In the genomic region with DNA sequence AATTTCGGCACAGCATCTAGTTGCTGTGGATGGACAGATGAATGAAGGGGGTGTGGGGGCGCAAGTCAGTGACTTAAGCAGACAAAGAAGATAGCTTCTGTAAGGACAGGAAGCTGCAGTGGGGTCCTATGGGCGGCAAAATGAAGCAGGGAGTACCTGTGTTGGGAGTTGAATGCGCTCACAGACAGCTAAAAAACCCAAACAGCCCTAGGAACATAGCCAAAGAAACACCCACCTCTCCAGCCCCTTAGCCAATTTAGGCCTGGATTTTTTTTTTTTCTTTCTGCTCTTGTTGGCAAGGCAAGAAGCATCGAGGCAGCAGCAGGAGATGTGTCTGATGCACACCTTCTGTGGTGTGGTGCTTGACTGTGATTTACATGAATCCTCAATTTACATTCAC, we compare ENCODE assay signal across 15 mouse cellular contexts. TPM values are rescaled to one million over a fixed set of nuclear protein-coding genes. Genes with fewer than 3 reads are reported as not detected.
A peak's percentile ranks its signal among the peaks of the same experiment; 100 is the strongest.
DNase-seq lines count a peak whose midpoint lies in the region; ATAC-seq and TF ChIP-seq lines count a peak whose summit lies in the region.
"Had no signal": no experiment of that assay in that cellular context is flagged by ENCODE, and none has a peak within 500 bp of the region (broad histone marks: within the 10 kb centered on the region; RNA-seq: fewer than 3 reads in every experiment).

No protein-coding gene starts in this region.

- no peak for TF ChIP-seq CTCF in liver, postnatal 0 days (IDR thresholded peaks at IDR 0.05; ENCODE audit: low read depth)

- peaks cover 49% of the 10 kb centered on the region for H3K27me3 ChIP-seq in heart, embryonic 12.5 days (replicated peaks)
- H3K27me3 ChIP-seq in forebrain, embryonic 16.5 days (replicated peaks; ENCODE audit: control insufficient read depth, insufficient read depth, low read length) = no peaks in the 10 kb centered on the region
- no peaks in the 10 kb centered on the region for H3K27me3 ChIP-seq in midbrain, embryonic 13.5 days
- H3K27me3 ChIP-seq in liver, postnatal 0 days (ENCODE audit: insufficient read depth, low read length) = peaks cover 38% of the 10 kb centered on the region
- H3K27me3 ChIP-seq in limb, embryonic 10.5 days (ENCODE audit: low read depth, poor library complexity, severe bottlenecking) = peaks cover 59% of the 10 kb centered on the region

- H3K9ac ChIP-seq in heart, embryonic 12.5 days = no peak overlapping the region
- peak overlapping the region; percentile 96 for H3K9ac ChIP-seq in forebrain, embryonic 16.5 days (replicated peaks; ENCODE audit: low read depth, low read length)
- peak overlapping the region; percentile 96 for H3K9ac ChIP-seq in midbrain, embryonic 13.5 days (replicated peaks)
- no peak overlapping the region for H3K9ac ChIP-seq in liver, postnatal 0 days (replicated peaks)

- H3K9me3 ChIP-seq in heart, embryonic 12.5 days (replicated peaks) = no peaks in the 10 kb centered on the region
- no peaks in the 10 kb centered on the region for H3K9me3 ChIP-seq in forebrain, embryonic 16.5 days (ENCODE audit: control insufficient read depth, low read length)
- H3K9me3 ChIP-seq in midbrain, embryonic 13.5 days = no peaks in the 10 kb centered on the region
- no peaks in the 10 kb centered on the region for H3K9me3 ChIP-seq in liver, postnatal 0 days (ENCODE audit: low read length)
- H3K9me3 ChIP-seq in limb, embryonic 10.5 days (replicated peaks) = no peaks in the 10 kb centered on the region

- H3K27ac ChIP-seq in heart, embryonic 12.5 days (ENCODE audit: poor library complexity, severe bottlenecking) = no peak overlapping the region
- H3K27ac ChIP-seq in forebrain, embryonic 16.5 days (ENCODE audit: low read length) = peak overlapping the region; percentile 97
- peak overlapping the region; percentile 98 for H3K27ac ChIP-seq in midbrain, embryonic 13.5 days
- no peak overlapping the region for H3K27ac ChIP-seq in liver, postnatal 0 days (ENCODE audit: low read depth)
- no peak overlapping the region for H3K27ac ChIP-seq in limb, embryonic 10.5 days

- no peak for TF ChIP-seq EP300 in liver, postnatal 0 days (IDR thresholded peaks at IDR 0.05; ENCODE audit: low read depth)

- DNase-seq in heart, adult 8-10 months (ENCODE audit: low spot score) = no peak
- DNase-seq in MN1 (ENCODE audit: low spot score) = peak; percentile 52
- DNase-seq in urinary bladder, postnatal 36 days (ENCODE audit: low spot score in 2 of 2) = no peak
- DNase-seq in liver, postnatal 0 days = no peak
- DNase-seq in limb, embryonic 10.5 days (ENCODE audit: low spot score) = no peak
- DNase-seq: adrenal gland, adult 8-10 months; B cell, adult 2 months; cerebellum, adult 11 months; kidney, adult 2 months; lung, postnatal 14 days; thymus, adult 2 months had no signal

- no peak overlapping the region for H3K4me2 ChIP-seq in heart, embryonic 12.5 days
- H3K4me2 ChIP-seq in forebrain, embryonic 16.5 days (ENCODE audit: low read length) = peak overlapping the region; percentile 83
- peak overlapping the region; percentile 88 for H3K4me2 ChIP-seq in midbrain, embryonic 13.5 days (replicated peaks)
- H3K4me2 ChIP-seq in liver, postnatal 0 days (ENCODE audit: low read depth, low read length) = no peak overlapping the region

- peaks cover 21% of the 10 kb centered on the region for H3K36me3 ChIP-seq in heart, embryonic 12.5 days
- H3K36me3 ChIP-seq in forebrain, embryonic 16.5 days (ENCODE audit: control insufficient read depth, insufficient read depth) = peaks cover 17% of the 10 kb centered on the region
- peaks cover 30% of the 10 kb centered on the region for H3K36me3 ChIP-seq in midbrain, embryonic 13.5 days
- peaks cover 9% of the 10 kb centered on the region for H3K36me3 ChIP-seq in liver, postnatal 0 days (replicated peaks; ENCODE audit: insufficient read depth, low read length)
- H3K36me3 ChIP-seq in limb, embryonic 10.5 days = peaks cover 34% of the 10 kb centered on the region

- 0 out of 2 replicates have a peak overlapping the region, but pooled peaks have one; percentile 78 for H3K4me3 ChIP-seq in heart, embryonic 12.5 days
- H3K4me3 ChIP-seq in forebrain, embryonic 16.5 days (replicated peaks; ENCODE audit: low read length) = peak overlapping the region; percentile 89
- H3K4me3 ChIP-seq in midbrain, embryonic 13.5 days (replicated peaks) = peak overlapping the region; percentile 94
- no peak overlapping the region for H3K4me3 ChIP-seq in liver, postnatal 0 days (ENCODE audit: low read depth, low read length)
- H3K4me3 ChIP-seq in limb, embryonic 10.5 days = no peak overlapping the region

- peaks cover 33% of the 10 kb centered on the region for H3K4me1 ChIP-seq in heart, embryonic 12.5 days (replicated peaks)
- H3K4me1 ChIP-seq in forebrain, embryonic 16.5 days (replicated peaks; ENCODE audit: control insufficient read depth, insufficient read depth, low read length) = peaks cover 41% of the 10 kb centered on the region
- H3K4me1 ChIP-seq in midbrain, embryonic 13.5 days (replicated peaks) = peaks cover 56% of the 10 kb centered on the region
- H3K4me1 ChIP-seq in liver, postnatal 0 days (ENCODE audit: insufficient read depth) = peaks cover 28% of the 10 kb centered on the region
- peaks cover 43% of the 10 kb centered on the region for H3K4me1 ChIP-seq in limb, embryonic 10.5 days

- WGBS in heart, embryonic 12.5 days = 47% methylated on average over 5 of the region's 5 CpGs
- 19% methylated on average over 5 of the region's 5 CpGs for WGBS in forebrain, embryonic 16.5 days
- 30% methylated on average over 5 of the region's 5 CpGs for WGBS in midbrain, embryonic 13.5 days
- 60% methylated on average over 5 of the region's 5 CpGs for WGBS in liver, postnatal 0 days (ENCODE audit: insufficient replicate concordance)
- WGBS in limb, embryonic 10.5 days = 47% methylated on average over 5 of the region's 5 CpGs

- no peak for ATAC-seq in heart, embryonic 12.5 days (ENCODE audit: insufficient number of reproducible peaks, low FRiP score)
- no peak for ATAC-seq in forebrain, embryonic 16.5 days
- ATAC-seq in midbrain, embryonic 13.5 days = no peak
- ATAC-seq in liver, postnatal 0 days = no peak

RNA-seq across cellular contexts. Expression of gene March9, which starts 1.1 kb away (rescaled TPM):
- 0.10 and 0.28 TPM in 2 replicates for polyA plus RNA-seq in heart, embryonic 12.5 days (2016; fragmentation: Nextera tagmentation; extraction: Ambion mirVana)
- 1 to 10 TPM; 2.4 to 4.1 (median 3.3) TPM for total RNA-seq in heart, adult 8-10 months (2022)
- polyA plus RNA-seq in forebrain, embryonic 16.5 days (2015; fragmentation: Nextera tagmentation; extraction: Ambion mirVana) = 5.3 and 6.6 TPM in 2 replicates
- 5.6 and 6.4 TPM in 2 replicates for polyA plus RNA-seq in midbrain, embryonic 13.5 days (2015; fragmentation: Nextera tagmentation; extraction: Ambion mirVana)
- 0.04 and 0.06 TPM in 2 replicates for polyA plus RNA-seq in liver, postnatal 0 days (2015; fragmentation: Nextera tagmentation; extraction: Ambion mirVana)
- 0.33 and 0.79 TPM in 2 replicates for polyA plus RNA-seq in limb, embryonic 10.5 days (2016; fragmentation: Nextera tagmentation; extraction: Ambion mirVana)

RNA-seq across cellular contexts. Expression of gene Cdk4, which starts 2.2 kb away (rescaled TPM):
- polyA plus RNA-seq in heart, embryonic 12.5 days (2016; fragmentation: Nextera tagmentation; extraction: Ambion mirVana) = 1,080 and 1,140 TPM in 2 replicates
- total RNA-seq in heart, adult 8-10 months (2022) = 10 to 100 TPM; 74.9 to 90.0 (median 79.0) TPM
- 1,494 and 1,664 TPM in 2 replicates for polyA plus RNA-seq in forebrain, embryonic 16.5 days (2015; fragmentation: Nextera tagmentation; extraction: Ambion mirVana)
- polyA plus RNA-seq in midbrain, embryonic 13.5 days (2015; fragmentation: Nextera tagmentation; extraction: Ambion mirVana) = 1,636 and 1,639 TPM in 2 replicates
- polyA plus RNA-seq in liver, postnatal 0 days (2015; fragmentation: Nextera tagmentation; extraction: Ambion mirVana) = 209 and 225 TPM in 2 replicates
- polyA plus RNA-seq in limb, embryonic 10.5 days (2016; fragmentation: Nextera tagmentation; extraction: Ambion mirVana) = 3,142 and 3,162 TPM in 2 replicates

RNA-seq across cellular contexts. Expression of gene Tspan31, which starts 9.0 kb away (rescaled TPM):
- polyA plus RNA-seq in heart, embryonic 12.5 days (2016; fragmentation: Nextera tagmentation; extraction: Ambion mirVana) = 119 and 124 TPM in 2 replicates
- total RNA-seq in heart, adult 8-10 months (2022) = 10 to 100 TPM; 43.7 to 50.9 (median 48.6) TPM
- polyA plus RNA-seq in forebrain, embryonic 16.5 days (2015; fragmentation: Nextera tagmentation; extraction: Ambion mirVana) = 119 and 120 TPM in 2 replicates
- polyA plus RNA-seq in midbrain, embryonic 13.5 days (2015; fragmentation: Nextera tagmentation; extraction: Ambion mirVana) = 136 and 138 TPM in 2 replicates
- polyA plus RNA-seq in liver, postnatal 0 days (2015; fragmentation: Nextera tagmentation; extraction: Ambion mirVana) = 224 and 230 TPM in 2 replicates
- 169 and 181 TPM in 2 replicates for polyA plus RNA-seq in limb, embryonic 10.5 days (2016; fragmentation: Nextera tagmentation; extraction: Ambion mirVana)

RNA-seq across cellular contexts. Expression of gene Cyp27b1, which starts 13.0 kb away (rescaled TPM):
- 0.18 TPM in 1 of 2 replicates, not detected in the other for polyA plus RNA-seq in heart, embryonic 12.5 days (2016; fragmentation: Nextera tagmentation; extraction: Ambion mirVana)
- total RNA-seq in heart, adult 8-10 months (2022) = under 1 TPM in 1 of 4 experiments, not detected in 3; 0.19 TPM
- 0.20 and 0.26 TPM in 2 replicates for polyA plus RNA-seq in forebrain, embryonic 16.5 days (2015; fragmentation: Nextera tagmentation; extraction: Ambion mirVana)
- polyA plus RNA-seq in midbrain, embryonic 13.5 days (2015; fragmentation: Nextera tagmentation; extraction: Ambion mirVana) = 0.08 and 0.14 TPM in 2 replicates
- polyA plus RNA-seq in liver, postnatal 0 days (2015; fragmentation: Nextera tagmentation; extraction: Ambion mirVana) = not detected in 2 replicates
- polyA plus RNA-seq in limb, embryonic 10.5 days (2016; fragmentation: Nextera tagmentation; extraction: Ambion mirVana) = 0.11 and 0.24 TPM in 2 replicates
- total RNA-seq: liver, adult 2 months had no signal

RNA-seq across cellular contexts. Expression of gene Agap2, which starts 14.0 kb away (rescaled TPM):
- polyA plus RNA-seq in heart, embryonic 12.5 days (2016; fragmentation: Nextera tagmentation; extraction: Ambion mirVana) = 0.03 TPM in 1 of 2 replicates, not detected in the other
- total RNA-seq in heart, adult 8-10 months (2022) = 1 to 10 TPM; 3.6 to 6.1 (median 4.8) TPM
- 2.2 and 4.7 TPM in 2 replicates for polyA plus RNA-seq in forebrain, embryonic 16.5 days (2015; fragmentation: Nextera tagmentation; extraction: Ambion mirVana)
- 2.8 and 3.3 TPM in 2 replicates for polyA plus RNA-seq in midbrain, embryonic 13.5 days (2015; fragmentation: Nextera tagmentation; extraction: Ambion mirVana)
- polyA plus RNA-seq in liver, postnatal 0 days (2015; fragmentation: Nextera tagmentation; extraction: Ambion mirVana) = 0.33 and 0.88 TPM in 2 replicates
- 0.03 TPM in 1 of 2 replicates, not detected in the other for polyA plus RNA-seq in limb, embryonic 10.5 days (2016; fragmentation: Nextera tagmentation; extraction: Ambion mirVana)

Comparison
In these comparisons a context has a peak if more than half of its experiments do, and no peak if none do; other contexts are left out.
1. H3K27ac ChIP-seq: peak in forebrain, embryonic 16.5 days (single experiment) and midbrain, embryonic 13.5 days (single experiment); none in heart, embryonic 12.5 days (single experiment), liver, postnatal 0 days (single experiment) and limb, embryonic 10.5 days (single experiment).
2. H3K4me2 ChIP-seq: peak in forebrain, embryonic 16.5 days (single experiment) and midbrain, embryonic 13.5 days (single experiment); none in heart, embryonic 12.5 days (single experiment) and liver, postnatal 0 days (single experiment).
3. H3K4me3 ChIP-seq: peak in heart, embryonic 12.5 days (single experiment), forebrain, embryonic 16.5 days (single experiment) and midbrain, embryonic 13.5 days (single experiment); none in liver, postnatal 0 days (single experiment) and limb, embryonic 10.5 days (single experiment).
4. H3K9ac ChIP-seq: peak in forebrain, embryonic 16.5 days (single experiment) and midbrain, embryonic 13.5 days (single experiment); none in heart, embryonic 12.5 days (single experiment) and liver, postnatal 0 days (single experiment).